Mouse (Mus musculus): ENCODE measurements around the gene Smim13. TPM values are rescaled to one million over a fixed set of nuclear protein-coding genes. Genes with fewer than 3 reads are reported as not detected.
A peak's percentile ranks its signal among the peaks of the same experiment; 100 is the strongest.

Smim13 gene
- polyA plus RNA-seq, 1 experiment from 2014 or later, result 11.0 TPM

DNA sequence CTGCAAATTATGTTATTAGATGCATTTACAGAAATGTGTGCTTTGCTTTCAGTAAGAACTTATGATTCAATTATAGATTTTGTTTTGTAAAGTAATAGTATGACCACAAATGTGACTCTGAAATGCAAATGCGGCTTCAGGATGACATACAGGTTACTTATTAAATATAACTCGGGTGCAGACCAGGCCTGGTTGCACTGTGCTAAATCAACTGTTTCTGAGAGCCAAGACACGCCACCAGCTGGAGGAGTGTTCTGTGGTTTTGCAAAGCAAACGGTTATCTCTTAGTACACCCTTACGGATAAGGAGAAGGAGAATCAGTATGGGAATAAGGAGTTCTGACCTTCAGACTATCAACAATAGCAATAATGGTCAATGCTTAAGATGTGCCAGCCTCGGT, 34.0 kb upstream of the Smim13 start:
- no peak overlapping the region for H3K27ac ChIP-seq (ENCODE audit: low read depth, low read length)
- no peaks in the 10 kb centered on the region for H3K9me3 ChIP-seq (ENCODE audit: control insufficient read depth, low read length)
- H3K36me3 ChIP-seq (ENCODE audit: control insufficient read depth, insufficient read depth, low read length), result no peaks in the 10 kb centered on the region
- no peaks in the 10 kb centered on the region for H3K4me1 ChIP-seq (replicated peaks; ENCODE audit: control insufficient read depth, insufficient read depth, low read length)
- no peak overlapping the region for H3K9ac ChIP-seq (ENCODE audit: low read depth, low read length)
- no peaks in the 10 kb centered on the region for H3K27me3 ChIP-seq (ENCODE audit: control insufficient read depth, insufficient read depth, low read length)
- ATAC-seq (ENCODE audit: low FRiP score) (no peak), DNase-seq (ENCODE audit: low spot score) (no peak)
- 86% methylated on average over 6 of the region's 6 CpGs for WGBS
- H3K4me2 ChIP-seq (replicated peaks; ENCODE audit: low read depth, low read length), result no peak overlapping the region
- H3K4me3 ChIP-seq (ENCODE audit: low read depth, low read length), result no peak overlapping the region

GRCm38 (mm10) chr13:41216236-41216635, 33.4 kb upstream of the Smim13 start:
- no peak overlapping the region for H3K27ac ChIP-seq (ENCODE audit: low read depth, low read length)
- WGBS, result 72% methylated on average over 3 of the region's 3 CpGs
- no peak overlapping the region for H3K9ac ChIP-seq (ENCODE audit: low read depth, low read length)
- H3K36me3 ChIP-seq (ENCODE audit: control insufficient read depth, insufficient read depth, low read length), result no peaks in the 10 kb centered on the region
- ATAC-seq (ENCODE audit: low FRiP score) (no peak), DNase-seq (ENCODE audit: low spot score) (no peak)
- no peaks in the 10 kb centered on the region for H3K9me3 ChIP-seq (ENCODE audit: control insufficient read depth, low read length)
- H3K4me3 ChIP-seq (ENCODE audit: low read depth, low read length), result no peak overlapping the region
- H3K27me3 ChIP-seq (ENCODE audit: control insufficient read depth, insufficient read depth, low read length), result no peaks in the 10 kb centered on the region
- no peak overlapping the region for H3K4me2 ChIP-seq (replicated peaks; ENCODE audit: low read depth, low read length)
- H3K4me1 ChIP-seq (replicated peaks; ENCODE audit: control insufficient read depth, insufficient read depth, low read length), result no peaks in the 10 kb centered on the region

DNA sequence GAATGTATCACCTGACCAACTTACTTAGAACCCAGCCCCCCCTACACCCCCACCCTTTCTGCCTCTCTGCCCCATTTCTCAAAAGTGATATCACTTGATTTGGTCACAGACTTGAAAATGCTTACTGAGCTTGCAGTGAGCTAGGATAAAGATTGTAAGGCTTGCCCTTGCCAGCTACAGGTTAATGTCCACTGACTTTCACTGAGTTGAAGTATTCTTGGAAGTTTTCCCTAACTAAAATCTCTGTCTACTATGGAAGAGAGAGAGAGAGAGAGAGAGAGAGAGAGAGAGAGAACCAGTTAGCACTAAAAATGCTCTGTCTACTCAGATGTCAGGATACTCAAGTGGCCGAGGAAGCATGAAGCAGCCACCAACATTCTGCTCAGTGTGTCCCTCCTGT, 30.6 kb upstream of the Smim13 start:
- no peaks in the 10 kb centered on the region for H3K27me3 ChIP-seq (ENCODE audit: control insufficient read depth, insufficient read depth, low read length)
- H3K9ac ChIP-seq (ENCODE audit: low read depth, low read length), result no peak overlapping the region
- peak overlapping the region; percentile 73; the same call in 1 of the 2 replicates for H3K4me3 ChIP-seq (ENCODE audit: low read depth, low read length)
- peak overlapping the region; percentile 37; the same call in 1 of the 2 replicates for H3K4me2 ChIP-seq (replicated peaks; ENCODE audit: low read depth, low read length)
- no peaks in the 10 kb centered on the region for H3K36me3 ChIP-seq (ENCODE audit: control insufficient read depth, insufficient read depth, low read length)
- no peaks in the 10 kb centered on the region for H3K9me3 ChIP-seq (ENCODE audit: control insufficient read depth, low read length)
- no peak overlapping the region for H3K27ac ChIP-seq (ENCODE audit: low read depth, low read length)
- no peak for ATAC-seq (ENCODE audit: low FRiP score)
- DNase-seq (ENCODE audit: low spot score), result no peak
- no peaks in the 10 kb centered on the region for H3K4me1 ChIP-seq (replicated peaks; ENCODE audit: control insufficient read depth, insufficient read depth, low read length)
- WGBS, result 36% methylated on average over 1 of the region's 1 CpGs

GRCm38 (mm10) chr13:41219687-41220303, 29.8 kb upstream of the Smim13 start:
- Histone ChIP-seq H3K4me1 (replicated peaks; ENCODE audit: control insufficient read depth, insufficient read depth, low read length) (no peaks in the 10 kb centered on the region), H3K27ac (ENCODE audit: low read depth, low read length) (peak overlapping the region; percentile 67), H3K9me3 (ENCODE audit: control insufficient read depth, low read length) (no peaks in the 10 kb centered on the region), H3K27me3 (ENCODE audit: control insufficient read depth, insufficient read depth, low read length) (no peaks in the 10 kb centered on the region), H3K36me3 (ENCODE audit: control insufficient read depth, insufficient read depth, low read length) (no peaks in the 10 kb centered on the region), H3K4me3 (ENCODE audit: low read depth, low read length) (peak overlapping the region; percentile 73), H3K9ac (ENCODE audit: low read depth, low read length) (peak overlapping the region; percentile 89), H3K4me2 (replicated peaks; ENCODE audit: low read depth, low read length) (peak overlapping the region; percentile 37)
- ATAC-seq (ENCODE audit: low FRiP score) (peak; percentile 87), DNase-seq (ENCODE audit: low spot score) (peak; percentile 74)
- 3% methylated on average over 37 of the region's 39 CpGs for WGBS

- Histone ChIP-seq H3K4me3 (ENCODE audit: low read depth, low read length) (peak within 1 kb of the TSS; percentile 73), H3K4me2 (replicated peaks; ENCODE audit: low read depth, low read length) (peak within 1 kb of the TSS; percentile 37), H3K27me3 (ENCODE audit: control insufficient read depth, insufficient read depth, low read length) (no peaks in the 10 kb centered on the region), H3K27ac (ENCODE audit: low read depth, low read length) (peak within 1 kb of the TSS; percentile 67), H3K9ac (ENCODE audit: low read depth, low read length) (peak within 1 kb of the TSS; percentile 89), H3K4me1 (replicated peaks; ENCODE audit: control insufficient read depth, insufficient read depth, low read length) (no peaks in the 10 kb centered on the region), H3K9me3 (ENCODE audit: control insufficient read depth, low read length) (no peaks in the 10 kb centered on the region), H3K36me3 (ENCODE audit: control insufficient read depth, insufficient read depth, low read length) (no peaks in the 10 kb centered on the region)
- WGBS, result 2% methylated on average over 26 of the region's 77 CpGs
- DNase-seq (ENCODE audit: low spot score) (peak; percentile 88), ATAC-seq (ENCODE audit: low FRiP score) (peak; percentile 96)
Measured at GRCm38 (mm10) chr13:41220304-41220834, 29.3 kb upstream of the Smim13 start, which contains the start of gene Elovl2. Elovl2 (minus strand) TSS chr13:41220405.

DNA sequence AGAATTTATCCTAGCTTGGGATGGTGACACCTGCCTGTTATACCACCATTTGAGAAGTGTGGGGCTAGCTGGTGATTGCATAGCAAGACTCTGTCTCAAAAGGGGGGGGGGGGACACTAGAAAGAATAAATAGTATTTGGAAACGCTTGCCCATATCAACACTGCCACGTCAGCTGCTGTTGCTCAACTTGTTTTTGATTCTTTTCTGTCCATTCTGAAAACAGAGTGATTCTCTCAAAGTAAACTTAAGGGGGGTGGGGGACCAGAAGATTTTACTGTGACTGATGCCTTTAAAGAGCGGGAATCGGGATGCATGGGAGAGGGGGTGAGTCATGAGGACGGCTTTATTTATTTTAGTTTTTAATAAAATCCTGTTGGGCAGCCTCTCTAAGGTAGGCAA, 23.1 kb upstream of the Smim13 start:
- DNase-seq (ENCODE audit: low spot score) (no peak), ATAC-seq (ENCODE audit: low FRiP score) (no peak)
- no peak overlapping the region for H3K4me2 ChIP-seq (replicated peaks; ENCODE audit: low read depth, low read length)
- no peaks in the 10 kb centered on the region for H3K4me1 ChIP-seq (replicated peaks; ENCODE audit: control insufficient read depth, insufficient read depth, low read length)
- no peak overlapping the region for H3K27ac ChIP-seq (ENCODE audit: low read depth, low read length)
- H3K4me3 ChIP-seq (ENCODE audit: low read depth, low read length), result no peak overlapping the region
- no peaks in the 10 kb centered on the region for H3K36me3 ChIP-seq (ENCODE audit: control insufficient read depth, insufficient read depth, low read length)
- 87% methylated on average over 5 of the region's 5 CpGs for WGBS
- no peaks in the 10 kb centered on the region for H3K27me3 ChIP-seq (ENCODE audit: control insufficient read depth, insufficient read depth, low read length)
- no peak overlapping the region for H3K9ac ChIP-seq (ENCODE audit: low read depth, low read length)
- H3K9me3 ChIP-seq (ENCODE audit: control insufficient read depth, low read length), result no peaks in the 10 kb centered on the region

- WGBS, result 85% methylated on average over 5 of the region's 5 CpGs
- no peak overlapping the region for H3K4me2 ChIP-seq (replicated peaks; ENCODE audit: low read depth, low read length)
- no peaks in the 10 kb centered on the region for H3K9me3 ChIP-seq (ENCODE audit: control insufficient read depth, low read length)
- no peaks in the 10 kb centered on the region for H3K4me1 ChIP-seq (replicated peaks; ENCODE audit: control insufficient read depth, insufficient read depth, low read length)
- H3K27ac ChIP-seq (ENCODE audit: low read depth, low read length), result no peak overlapping the region
- no peak for DNase-seq (ENCODE audit: low spot score)
- ATAC-seq (ENCODE audit: low FRiP score), result no peak
- H3K9ac ChIP-seq (ENCODE audit: low read depth, low read length), result no peak overlapping the region
- no peak overlapping the region for H3K4me3 ChIP-seq (ENCODE audit: low read depth, low read length)
- H3K36me3 ChIP-seq (ENCODE audit: control insufficient read depth, insufficient read depth, low read length), result no peaks in the 10 kb centered on the region
- no peaks in the 10 kb centered on the region for H3K27me3 ChIP-seq (ENCODE audit: control insufficient read depth, insufficient read depth, low read length)
Measured at GRCm38 (mm10) chr13:41228060-41228459, 21.6 kb upstream of the Smim13 start.

DNA sequence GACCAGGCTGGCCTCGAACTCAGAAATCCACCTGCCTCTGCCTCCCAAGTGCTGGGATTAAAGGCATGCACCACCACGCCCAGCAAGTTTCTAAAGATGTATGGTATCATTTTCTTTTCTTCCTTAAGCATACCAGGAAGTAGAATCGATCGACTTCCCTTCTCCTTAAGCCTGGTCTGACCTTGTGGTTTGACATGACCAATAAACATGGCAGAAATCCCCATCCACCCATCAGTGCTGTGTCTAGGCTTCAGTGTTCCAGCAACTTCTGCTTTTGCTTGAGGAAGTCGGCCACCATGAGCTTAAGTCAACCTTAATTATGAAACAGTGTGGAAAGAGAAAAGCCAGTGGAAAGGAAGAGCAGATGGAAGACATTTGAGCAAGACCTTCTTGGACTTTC, 19.4 kb upstream of the Smim13 start:
- no peak overlapping the region for H3K9ac ChIP-seq (ENCODE audit: low read depth, low read length)
- H3K36me3 ChIP-seq (ENCODE audit: control insufficient read depth, insufficient read depth, low read length), result no peaks in the 10 kb centered on the region
- H3K9me3 ChIP-seq (ENCODE audit: control insufficient read depth, low read length), result no peaks in the 10 kb centered on the region
- no peak for ATAC-seq (ENCODE audit: low FRiP score)
- H3K27ac ChIP-seq (ENCODE audit: low read depth, low read length), result no peak overlapping the region
- no peaks in the 10 kb centered on the region for H3K4me1 ChIP-seq (replicated peaks; ENCODE audit: control insufficient read depth, insufficient read depth, low read length)
- no peak overlapping the region for H3K4me2 ChIP-seq (replicated peaks; ENCODE audit: low read depth, low read length)
- WGBS, result 92% methylated on average over 4 of the region's 5 CpGs
- DNase-seq (ENCODE audit: low spot score), result no peak
- H3K4me3 ChIP-seq (ENCODE audit: low read depth, low read length), result no peak overlapping the region
- H3K27me3 ChIP-seq (ENCODE audit: control insufficient read depth, insufficient read depth, low read length), result no peaks in the 10 kb centered on the region

DNA sequence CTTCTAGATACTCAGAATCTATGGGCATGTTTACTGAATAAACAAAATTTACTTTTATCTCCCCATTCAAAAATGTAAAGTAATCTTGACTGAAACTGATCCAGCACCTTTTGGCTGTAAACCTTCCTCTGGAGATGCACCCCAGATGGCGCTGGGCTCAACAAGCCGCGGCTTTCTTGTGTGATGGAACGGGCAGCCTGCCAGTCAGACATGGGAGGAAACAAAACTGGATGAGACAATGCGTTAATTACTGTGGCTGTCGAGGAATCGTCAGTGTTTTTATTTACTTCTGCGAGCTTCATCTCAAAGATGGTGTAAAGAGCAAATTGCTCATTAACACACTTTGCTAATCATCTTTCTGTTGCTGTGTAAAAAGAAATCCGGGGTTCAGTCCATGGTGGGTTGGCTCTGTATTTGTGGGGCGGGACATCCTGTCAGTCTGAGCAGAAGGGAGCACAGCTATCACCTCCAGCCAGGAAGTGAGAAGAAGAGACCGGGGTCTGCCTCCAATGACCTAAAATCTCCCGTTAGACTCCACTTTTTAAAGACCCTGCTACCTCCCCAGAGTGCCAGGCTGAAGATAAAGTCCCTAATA, 18.2 kb upstream of the Smim13 start:
- Histone ChIP-seq H3K9ac (ENCODE audit: low read depth, low read length) (no peak overlapping the region), H3K9me3 (ENCODE audit: control insufficient read depth, low read length) (no peaks in the 10 kb centered on the region), H3K4me2 (replicated peaks; ENCODE audit: low read depth, low read length) (no peak overlapping the region), H3K27ac (ENCODE audit: low read depth, low read length) (no peak overlapping the region), H3K36me3 (ENCODE audit: control insufficient read depth, insufficient read depth, low read length) (no peaks in the 10 kb centered on the region), H3K4me3 (ENCODE audit: low read depth, low read length) (no peak overlapping the region), H3K27me3 (ENCODE audit: control insufficient read depth, insufficient read depth, low read length) (no peaks in the 10 kb centered on the region), H3K4me1 (replicated peaks; ENCODE audit: control insufficient read depth, insufficient read depth, low read length) (no peaks in the 10 kb centered on the region)
- ATAC-seq (ENCODE audit: low FRiP score), result no peak
- 90% methylated on average over 12 of the region's 12 CpGs for WGBS
- DNase-seq (ENCODE audit: low spot score), result no peak
